Mouse (Mus musculus) small intestine, adult 2 months (tissue): ENCODE measurements around the gene Rack1.

Experiments
- CTCF ChIP-seq: fragments of 200-500 bp; IDR thresholded peaks from 2 replicates; pipeline ENCODE4 v1.5.1; 2012; ENCODE audit warnings: low read depth, mild to moderate bottlenecking, control low read depth, inconsistent platforms, low read length, moderate library complexity, mixed read lengths; ENCODE audit not compliant: insufficient replicate concordance, insufficient read length; ENCODE audit errors: extremely low read depth
- POLR2A ChIP-seq: fragments of 200-500 bp; IDR thresholded peaks from 2 replicates; pipeline ENCODE4 v1.6.1; 2012; ENCODE audit warnings: low read depth, mild to moderate bottlenecking, control low read depth, inconsistent platforms, low read length, moderate library complexity

- TF ChIP-seq CTCF (no peak), POLR2A (no peak)
These were observed 42.3 kb downstream of the Rack1 start for GRCm38 (mm10) chr11:48842378-48842792.
